ENCODE assay signal across 9 mouse cellular contexts in genomic region chr6:93140331-93140731, GRCm38 (mm10).
A peak's percentile ranks its signal among the peaks of the same experiment; 100 is the strongest.
DNase-seq lines count a peak whose midpoint lies in the region; ATAC-seq lines count a peak whose summit lies in the region.
"Had no signal": no experiment of that assay in that cellular context is flagged by ENCODE, and none has a peak within 500 bp of the region (broad histone marks: within the 10 kb centered on the region; RNA-seq: fewer than 3 reads in every experiment).

No protein-coding gene starts in this region.

- ATAC-seq in granulocyte monocyte progenitor cell, adult 5-6 weeks (replicated peaks; ENCODE audit: poor library complexity, severe bottlenecking) = no peak

- intact Hi-C loops in left cerebral cortex, postnatal 4 days (cut with DNase I) = no loop called here

- peak; percentile 87 for DNase-seq in heart, adult 11 months
- DNase-seq in heart, adult 8-10 months (ENCODE audit: low spot score) = no peak
- DNase-seq in right cerebral cortex, adult 18-20 months = peak; percentile 1
- DNase-seq in right cerebral cortex, adult 2 months (ENCODE audit: low spot score in 2 of 2) = no peak
- peak; percentile 3 for DNase-seq in left cerebral cortex, postnatal 4 days
- peak; percentile 15 for DNase-seq in right cerebral cortex, postnatal 4 days
- no peak for DNase-seq in thymus, postnatal 0 days (ENCODE audit: low spot score)
- DNase-seq: kidney, postnatal 4 days had no signal

Comparison
In these comparisons a context has a peak if more than half of its experiments do, and no peak if none do; other contexts are left out.
1. DNase-seq: peak in heart, adult 11 months (single experiment), right cerebral cortex, adult 18-20 months (single experiment), left cerebral cortex, postnatal 4 days (single experiment) and right cerebral cortex, postnatal 4 days (single experiment); none in heart, adult 8-10 months (single experiment), right cerebral cortex, adult 2 months (0 of 2) and thymus, postnatal 0 days (single experiment).